Mouse (Mus musculus): ENCODE measurements at regions not wholly inside any gene's neighbourhood (a gene's known extent, or its start where the extent isn't known, plus 50 kb on each side); places are given as distances from the start of the nearest gene placed in this dataset.

DNA sequence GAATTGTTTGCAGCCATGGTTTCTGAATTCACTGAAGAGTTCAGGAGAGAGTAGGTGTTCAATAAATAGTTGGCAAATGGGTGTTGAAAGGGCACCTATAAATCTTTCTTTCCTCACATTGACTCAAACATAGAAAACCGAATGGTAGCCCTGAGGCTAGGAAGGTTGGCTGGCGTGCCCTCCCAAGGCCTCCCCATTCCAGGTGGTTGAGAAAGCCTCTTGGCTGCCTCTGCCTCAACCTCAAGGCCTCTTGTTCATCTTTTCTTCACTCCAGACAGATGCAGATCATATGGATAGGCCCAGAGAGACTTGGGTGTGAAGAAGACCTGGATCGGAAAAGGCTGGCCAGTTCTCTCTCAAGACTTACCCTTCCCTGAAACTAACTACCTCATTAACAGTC, 245.0 kb upstream of the Id4 start:
- ATAC-seq (no peak), DNase-seq (no peak)
- Histone ChIP-seq H3K4me1 (ENCODE audit: insufficient read depth) (no peaks in the 10 kb centered on the region), H3K9me3 (ENCODE audit: low read length) (no peaks in the 10 kb centered on the region), H3K4me3 (ENCODE audit: low read depth, low read length) (no peak overlapping the region), H3K9ac (no peak overlapping the region), H3K27ac (ENCODE audit: low read depth, low read length) (no peak overlapping the region), H3K36me3 (ENCODE audit: insufficient read depth) (no peaks in the 10 kb centered on the region), H3K27me3 (ENCODE audit: insufficient read depth, low read length) (no peaks in the 10 kb centered on the region), H3K4me2 (ENCODE audit: low read depth) (no peak overlapping the region)
- no peak for TF ChIP-seq CTCF (IDR thresholded peaks at IDR 0.05; ENCODE audit: low read depth)
- WGBS = 93% methylated on average over 3 of the region's 3 CpGs

DNA sequence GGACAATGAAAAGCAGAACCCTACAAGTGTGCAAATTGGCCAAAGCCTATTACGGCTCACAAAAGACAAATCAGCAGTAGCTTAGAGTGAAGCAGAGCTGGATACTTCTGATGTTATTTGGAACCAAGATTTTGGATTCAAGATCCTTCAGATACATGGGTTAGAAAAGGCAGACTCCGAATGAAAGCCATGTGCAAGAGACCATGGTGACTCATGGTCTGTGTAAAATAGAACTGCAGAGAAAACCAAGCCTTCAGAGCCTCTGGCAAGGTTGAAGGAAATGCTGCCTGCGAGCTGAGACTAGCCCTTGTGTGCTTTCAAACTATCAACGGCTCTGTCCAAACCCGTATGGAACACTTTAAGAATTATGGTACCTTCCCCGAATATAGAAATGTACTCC, 244.4 kb upstream of the Id4 start:
- Histone ChIP-seq H3K4me1 (ENCODE audit: insufficient read depth) (no peaks in the 10 kb centered on the region), H3K4me3 (ENCODE audit: low read depth, low read length) (no peak overlapping the region), H3K4me2 (ENCODE audit: low read depth) (no peak overlapping the region), H3K36me3 (ENCODE audit: insufficient read depth) (no peaks in the 10 kb centered on the region), H3K9ac (no peak overlapping the region), H3K27ac (ENCODE audit: low read depth, low read length) (no peak overlapping the region), H3K27me3 (ENCODE audit: insufficient read depth, low read length) (no peaks in the 10 kb centered on the region), H3K9me3 (ENCODE audit: low read length) (no peaks in the 10 kb centered on the region)
- DNase-seq (no peak), ATAC-seq (no peak)
- WGBS = 94% methylated on average over 6 of the region's 6 CpGs
- TF ChIP-seq CTCF (IDR thresholded peaks at IDR 0.05; ENCODE audit: low read depth) = no peak

DNA sequence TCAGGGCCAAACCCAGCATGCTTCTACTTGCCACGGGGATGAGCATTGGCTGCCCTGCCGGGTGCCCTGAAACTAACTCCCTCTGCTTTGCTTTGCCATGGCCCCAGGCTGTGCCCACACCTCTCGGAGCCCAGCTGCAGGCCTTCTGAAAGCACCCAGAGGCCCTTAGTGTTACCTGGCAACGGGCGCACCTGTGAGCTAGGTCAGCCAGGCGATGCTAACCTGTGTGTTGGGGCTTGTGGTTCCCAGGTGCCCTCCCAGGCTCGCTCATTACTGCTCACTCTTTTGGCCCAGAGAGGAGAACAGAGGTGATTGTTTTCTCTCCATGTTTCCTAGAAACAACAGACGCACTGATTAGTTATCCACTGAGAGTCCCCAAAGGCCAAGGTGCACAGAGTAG, 243.4 kb upstream of the Id4 start:
- H3K27me3 ChIP-seq (ENCODE audit: insufficient read depth, low read length) = no peaks in the 10 kb centered on the region
- no peaks in the 10 kb centered on the region for H3K4me1 ChIP-seq (ENCODE audit: insufficient read depth)
- no peak overlapping the region for H3K4me3 ChIP-seq (ENCODE audit: low read depth, low read length)
- TF ChIP-seq CTCF (IDR thresholded peaks at IDR 0.05; ENCODE audit: low read depth) = no peak
- H3K4me2 ChIP-seq (ENCODE audit: low read depth) = no peak overlapping the region
- no peaks in the 10 kb centered on the region for H3K9me3 ChIP-seq (ENCODE audit: low read length)
- 63% methylated on average over 8 of the region's 8 CpGs for WGBS
- no peaks in the 10 kb centered on the region for H3K36me3 ChIP-seq (ENCODE audit: insufficient read depth)
- no peak for ATAC-seq
- no peak overlapping the region for H3K9ac ChIP-seq
- no peak for DNase-seq
- no peak overlapping the region for H3K27ac ChIP-seq (ENCODE audit: low read depth, low read length)

DNA sequence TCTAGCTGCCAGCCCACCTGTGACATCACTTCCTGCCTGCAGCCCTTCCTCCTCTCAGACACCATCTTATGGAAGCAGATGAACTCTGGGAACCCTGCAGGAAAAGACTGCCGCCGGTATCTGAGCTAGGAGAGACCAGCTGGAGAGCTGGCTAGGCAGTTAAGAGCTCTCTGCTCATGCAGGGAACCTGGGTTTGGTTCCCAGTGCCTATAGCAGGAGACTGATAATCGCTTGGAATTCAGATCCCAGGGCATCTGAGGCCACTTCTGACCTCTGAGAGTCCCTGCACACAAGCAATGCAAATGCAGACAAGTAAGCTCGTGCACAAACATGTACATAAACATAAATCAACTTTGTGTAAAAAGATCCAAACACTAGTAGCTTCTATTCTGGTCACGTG, 242.4 kb upstream of the Id4 start:
- TF ChIP-seq CTCF (IDR thresholded peaks at IDR 0.05; ENCODE audit: low read depth) = no peak
- no peak overlapping the region for H3K4me2 ChIP-seq (ENCODE audit: low read depth)
- DNase-seq (no peak), ATAC-seq (no peak)
- no peaks in the 10 kb centered on the region for H3K9me3 ChIP-seq (ENCODE audit: low read length)
- no peaks in the 10 kb centered on the region; the same call in 1 of the 2 replicates for H3K27me3 ChIP-seq (ENCODE audit: insufficient read depth, low read length)
- H3K36me3 ChIP-seq (ENCODE audit: insufficient read depth) = no peaks in the 10 kb centered on the region
- 80% methylated on average over 5 of the region's 5 CpGs for WGBS
- no peaks in the 10 kb centered on the region for H3K4me1 ChIP-seq (ENCODE audit: insufficient read depth)
- no peak overlapping the region for H3K27ac ChIP-seq (ENCODE audit: low read depth, low read length)
- no peak overlapping the region for H3K9ac ChIP-seq
- no peak overlapping the region for H3K4me3 ChIP-seq (ENCODE audit: low read depth, low read length)

DNA sequence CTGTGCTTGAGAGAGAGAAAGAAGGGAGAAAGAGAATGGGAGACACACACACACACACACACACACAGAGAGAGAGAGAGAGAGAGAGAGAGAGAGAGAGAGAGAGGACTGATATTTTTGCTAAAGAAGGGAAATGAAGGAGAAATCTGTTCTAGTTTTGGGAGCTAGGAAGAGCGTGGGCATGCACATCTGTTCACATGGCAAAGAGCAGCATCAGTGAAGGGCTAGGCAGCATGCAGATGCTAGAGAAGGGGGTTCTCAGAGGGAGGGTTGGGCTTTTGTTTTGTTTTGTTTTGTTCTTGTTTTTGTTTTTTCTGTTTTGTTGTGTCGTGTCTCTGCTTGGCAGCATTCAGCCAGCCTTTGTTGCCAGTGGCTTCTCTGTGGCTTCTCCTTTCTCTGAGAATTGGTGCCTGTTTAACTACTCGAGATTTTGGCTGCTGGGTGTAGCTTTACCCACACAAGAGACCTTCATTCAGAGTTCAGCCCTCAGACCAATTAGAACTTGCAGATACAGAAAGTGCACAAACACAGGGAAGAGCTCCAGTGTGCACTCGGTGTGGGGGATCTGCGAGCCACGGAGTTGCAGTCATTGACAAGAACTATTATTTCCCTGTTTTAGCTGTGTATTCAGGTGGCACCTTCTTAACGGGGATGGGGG, 237.9 kb upstream of the Id4 start:
- WGBS = 14% methylated on average over 7 of the region's 7 CpGs
- no peaks in the 10 kb centered on the region; the same call in 1 of the 2 replicates for H3K4me1 ChIP-seq (ENCODE audit: insufficient read depth)
- no peak for TF ChIP-seq CTCF (IDR thresholded peaks at IDR 0.05; ENCODE audit: low read depth)
- H3K4me3 ChIP-seq (ENCODE audit: low read depth, low read length) = no peak overlapping the region
- no peak overlapping the region for H3K9ac ChIP-seq
- DNase-seq (no peak), ATAC-seq (no peak)
- H3K9me3 ChIP-seq (ENCODE audit: low read length) = no peaks in the 10 kb centered on the region
- no peaks in the 10 kb centered on the region for H3K36me3 ChIP-seq (ENCODE audit: insufficient read depth)
- H3K27ac ChIP-seq (ENCODE audit: low read depth, low read length) = no peak overlapping the region
- H3K4me2 ChIP-seq (ENCODE audit: low read depth) = no peak overlapping the region
- no peaks in the 10 kb centered on the region; the same call in 1 of the 2 replicates for H3K27me3 ChIP-seq (ENCODE audit: insufficient read depth, low read length)

DNA sequence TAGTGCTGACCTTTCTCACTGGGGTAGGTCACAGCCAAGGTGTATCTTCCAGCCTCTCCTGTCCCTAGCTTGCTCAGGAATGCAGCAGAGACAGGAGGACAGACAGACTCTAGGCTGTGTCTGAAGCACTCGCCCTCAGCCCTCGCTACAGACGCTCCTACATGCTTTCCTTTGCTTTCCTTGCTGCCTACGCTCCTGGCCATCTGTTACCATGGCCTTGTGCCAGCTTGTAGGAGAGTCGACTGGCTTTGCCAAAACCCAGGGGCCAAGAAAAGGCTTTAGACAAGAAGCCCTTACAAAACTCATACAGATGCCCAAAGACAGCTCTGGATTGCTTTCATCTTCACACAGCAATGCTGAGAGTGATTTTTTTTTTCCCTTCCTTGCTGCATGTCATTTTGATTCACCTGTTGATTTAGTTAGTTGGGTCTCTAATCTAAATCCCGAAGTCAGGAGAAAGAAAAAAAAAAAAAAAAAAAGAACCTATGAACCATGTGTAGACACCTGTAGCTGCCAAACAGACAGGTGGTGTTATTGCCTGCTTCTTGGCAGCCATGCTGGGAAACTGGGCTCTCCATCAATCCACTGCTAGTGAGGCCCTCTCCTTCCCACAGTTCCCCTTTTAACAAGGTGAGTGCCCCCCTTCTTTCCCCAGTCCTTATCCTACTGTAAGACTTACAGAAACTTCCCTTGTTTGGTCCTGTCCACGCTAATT, 233.1 kb upstream of the Id4 start:
- Histone ChIP-seq H3K9me3 (ENCODE audit: low read length) (no peaks in the 10 kb centered on the region), H3K9ac (no peak overlapping the region), H3K4me1 (ENCODE audit: insufficient read depth) (no peaks in the 10 kb centered on the region; the same call in 1 of the 2 replicates), H3K27me3 (ENCODE audit: insufficient read depth, low read length) (peaks cover 3% of the 10 kb centered on the region; the same call in 1 of the 2 replicates), H3K36me3 (ENCODE audit: insufficient read depth) (no peaks in the 10 kb centered on the region), H3K4me3 (ENCODE audit: low read depth, low read length) (no peak overlapping the region), H3K4me2 (ENCODE audit: low read depth) (0 out of 2 replicates have a peak overlapping the region, but pooled peaks have one; percentile 5), H3K27ac (ENCODE audit: low read depth, low read length) (no peak overlapping the region)
- DNase-seq (peak; percentile 86), ATAC-seq (peak; percentile 32; the same call in 1 of the 2 replicates)
- TF ChIP-seq CTCF (IDR thresholded peaks at IDR 0.05; ENCODE audit: low read depth) = no peak
- 20% methylated on average over 7 of the region's 7 CpGs for WGBS

DNA sequence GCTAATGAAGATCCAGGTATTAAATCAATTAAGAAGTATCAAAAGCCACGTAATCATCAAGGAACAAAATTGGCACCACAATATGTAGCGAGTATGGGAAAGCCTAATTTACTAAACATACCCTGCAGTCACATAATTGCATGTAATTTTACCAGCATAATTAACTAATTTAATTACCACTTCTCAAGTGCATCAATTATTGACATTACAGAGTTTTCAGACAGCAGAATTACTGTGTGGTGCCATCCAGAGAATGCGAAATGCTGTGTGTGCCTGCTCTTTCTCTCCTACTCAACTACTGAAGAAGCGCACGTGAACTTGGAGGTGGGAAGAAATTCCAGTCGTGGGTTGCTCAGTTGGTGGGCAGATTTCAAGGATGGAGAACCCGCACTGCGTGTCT, 229.5 kb upstream of the Id4 start:
- Histone ChIP-seq H3K4me1 (ENCODE audit: insufficient read depth) (no peaks in the 10 kb centered on the region; the same call in 1 of the 2 replicates), H3K4me3 (ENCODE audit: low read depth, low read length) (no peak overlapping the region), H3K4me2 (ENCODE audit: low read depth) (no peak overlapping the region), H3K36me3 (ENCODE audit: insufficient read depth) (no peaks in the 10 kb centered on the region), H3K9me3 (ENCODE audit: low read length) (no peaks in the 10 kb centered on the region), H3K27ac (ENCODE audit: low read depth, low read length) (no peak overlapping the region), H3K27me3 (ENCODE audit: insufficient read depth, low read length) (peaks cover 3% of the 10 kb centered on the region), H3K9ac (no peak overlapping the region)
- 42% methylated on average over 8 of the region's 8 CpGs for WGBS
- no peak for DNase-seq
- no peak; the same call in 1 of the 2 replicates for ATAC-seq
- no peak for TF ChIP-seq CTCF (IDR thresholded peaks at IDR 0.05; ENCODE audit: low read depth)

Measured in forebrain, postnatal 0 days (tissue).